Mouse (Mus musculus) embryonic facial prominence, embryonic 11.5 days (tissue): ENCODE results near the gene Dyrk1a. TPM values are rescaled to one million over a fixed set of nuclear protein-coding genes. Genes with fewer than 3 reads are reported as not detected.

Source experiments
- polyA plus RNA-seq: library from polyadenylated mRNA; unstranded; fragments of >200 nt; fragmentation: Nextera tagmentation; extraction: Ambion mirVana; gene quantifications from 2 replicates; pipeline ENCODE4 v1.2.1, GENCODE M21; 2014

The Dyrk1a gene
- polyA plus RNA-seq, 1 experiment from 2014 or later, result 13.6 TPM

Other genes with a start within 250 kb of the Dyrk1a start
- gene Ripply3, start 241.6 kb upstream of the Dyrk1a start, polyA plus RNA-seq, result 5.2 and 6.3 TPM in 2 replicates
- gene Ttc3, start 199.4 kb upstream of the Dyrk1a start, polyA plus RNA-seq, result 407 and 435 TPM in 2 replicates
- gene Pigp, start 198.2 kb upstream of the Dyrk1a start, polyA plus RNA-seq, result 77.5 and 79.1 TPM in 2 replicates
- 52.3 and 61.2 TPM in 2 replicates for gene Vps26c, start 43.2 kb upstream of the Dyrk1a start, polyA plus RNA-seq